Mouse (Mus musculus) layer of hippocampus, adult 8-10 months (tissue): ENCODE measurements at regions not wholly inside any gene's neighbourhood (a gene's known extent, or its start where the extent isn't known, plus 50 kb on each side); places are given as distances from the start of the nearest gene placed in this dataset.

Source experiments
- DNase-seq, 2 experiments: peaks; one replicate each; pipeline ENCODE4 v3.0.0; 2022; ENCODE audit warnings: low spot score in 2 of 2

- no peak for DNase-seq
Measured at GRCm38 (mm10) chr4:75213176-75213476, 65.0 kb downstream of the Dmac1 start.

- DNase-seq, result peak; percentile 44
Measured at GRCm38 (mm10) chr4:75212396-75213175, 65.5 kb downstream of the Dmac1 start.
